Mouse (Mus musculus) testis, adult 2 months (tissue): ENCODE results near the gene Myh1. TPM values are rescaled to one million over a fixed set of nuclear protein-coding genes. Genes with fewer than 3 reads are reported as not detected.

Experiments used
- H3K27ac ChIP-seq: fragments of 200-500 bp; 2 replicates; pipeline ENCODE4 v1.5.1; 2012; ENCODE audit warnings: low read depth, low read length; ENCODE audit not compliant: control insufficient read depth, insufficient read depth
- H3K27me3 ChIP-seq: fragments of 200-500 bp; 2 replicates; pipeline ENCODE4 v1.6.1; 2012; ENCODE audit warnings: mild to moderate bottlenecking, low read length, moderate library complexity; ENCODE audit not compliant: control insufficient read depth, insufficient read depth
- H3K36me3 ChIP-seq: fragments of 200-500 bp; 2 replicates; pipeline ENCODE4 v1.6.1; 2012; ENCODE audit warnings: mild to moderate bottlenecking, low read length; ENCODE audit not compliant: control insufficient read depth, insufficient read depth
- H3K4me1 ChIP-seq: fragments of 200-500 bp; 2 replicates; pipeline ENCODE4 v1.6.1; 2012; ENCODE audit warnings: low read length; ENCODE audit not compliant: control insufficient read depth, insufficient read depth
- H3K4me3 ChIP-seq: fragments of 200-500 bp; 2 replicates; pipeline ENCODE4 v1.5.1; 2012; ENCODE audit warnings: low read depth, mild to moderate bottlenecking, low read length, moderate library complexity, mixed read lengths; ENCODE audit not compliant: control insufficient read depth
- CTCF ChIP-seq: fragments of 200-500 bp; IDR thresholded peaks from 2 replicates; pipeline ENCODE4 v1.5.1; 2012; ENCODE audit warnings: low read depth, mild to moderate bottlenecking, inconsistent platforms, low read length, moderate library complexity; ENCODE audit not compliant: control insufficient read depth, insufficient read depth, insufficient replicate concordance
- POLR2A ChIP-seq: fragments of 200-500 bp; IDR thresholded peaks from 2 replicates; pipeline ENCODE4 v1.6.1; 2012; ENCODE audit warnings: low read depth, mild to moderate bottlenecking, inconsistent platforms, low read length, moderate library complexity; ENCODE audit not compliant: control insufficient read depth
- polyA plus RNA-seq: library from polyadenylated mRNA; depleted of rRNA; stranded (reverse); fragments of >200 nt; gene quantifications from 2 replicates; pipeline ENCODE4 v1.2.3, GENCODE M21; 2012; rRNA removed

Gene Myh1
- polyA plus RNA-seq, 1 experiment = 0.30 TPM

GRCm38 (mm10) chr11:67260956-67261355 lies 61.1 kb downstream of the Myh1 start:
- Histone ChIP-seq H3K4me3 (no peak overlapping the region), H3K36me3 (no peaks in the 10 kb centered on the region), H3K4me1 (peaks cover 4% of the 10 kb centered on the region; the same call in 1 of the 2 replicates), H3K27me3 (no peaks in the 10 kb centered on the region), H3K27ac (no peak overlapping the region)
- TF ChIP-seq CTCF (no peak), POLR2A (no peak)

Other genes with a start within 250 kb of the Myh1 start
- 3.0 TPM in 1 of 2 replicates, not detected in the other for gene Tmem238l, start 243.4 kb upstream of the Myh1 start, polyA plus RNA-seq
- gene Tmem220, start 174.9 kb upstream of the Myh1 start, polyA plus RNA-seq = 0.19 and 0.22 TPM in 2 replicates
- 5.5 and 7.6 TPM in 2 replicates for gene Adprm, start 147.5 kb upstream of the Myh1 start, polyA plus RNA-seq
- gene Sco1, start 147.4 kb upstream of the Myh1 start, polyA plus RNA-seq = 1.1 and 1.8 TPM in 2 replicates
- gene Myh3, start 121.8 kb upstream of the Myh1 start, polyA plus RNA-seq = 0.09 and 0.12 TPM in 2 replicates
- gene Myh2, start 29.0 kb upstream of the Myh1 start, polyA plus RNA-seq = 0.01 TPM in 1 of 2 replicates, not detected in the other
- 0.02 TPM in 2 replicates for gene Myh4, start 38.0 kb downstream of the Myh1 start, polyA plus RNA-seq
- gene Myh8, start 77.1 kb downstream of the Myh1 start, polyA plus RNA-seq = not detected in 2 replicates
- gene Myh13, start 121.6 kb downstream of the Myh1 start, polyA plus RNA-seq = 0.18 and 0.25 TPM in 2 replicates